Mouse (Mus musculus) erythroblast, adult 5-6 weeks (primary cell): ENCODE results near the gene Ago4. TPM values are rescaled to one million over a fixed set of nuclear protein-coding genes. Genes with fewer than 3 reads are reported as not detected.

Experiments used
- total RNA-seq, 2 experiments: library from RNA; stranded (forward) in 1 of 2; stranded (reverse) in 1 of 2; fragments of 150-400 nt in 1 of 2; fragments of 200-764, 138-1000 nt in 1 of 2; gene quantifications; 2 replicates each; pipeline versions ENCODE4 v1.2.3 to v1.2.4; 2015 to 2017; ENCODE audit warnings: low replicate concordance in 2 of 2

Gene Ago4
- total RNA-seq, 2 experiments from 2014 or later, result 0.77 to 1.1 TPM

Other genes starting within 250 kb of the Ago4 start
- not detected in 2 replicates for gene Col8a2, start 246.7 kb downstream of the Ago4 start, total RNA-seq (2015; ENCODE audit: low replicate concordance)
- not detected in 2 replicates for gene Col8a2, start 246.7 kb downstream of the Ago4 start, total RNA-seq (2017; ENCODE audit: low replicate concordance)
- gene Adprhl2, start 211.8 kb downstream of the Ago4 start, total RNA-seq (2015; ENCODE audit: low replicate concordance), result 0.77 and 2.1 TPM in 2 replicates
- gene Adprhl2, start 211.8 kb downstream of the Ago4 start, total RNA-seq (2017; ENCODE audit: low replicate concordance), result 4.3 and 4.6 TPM in 2 replicates
- not detected in 2 replicates for gene Tekt2, start 207.8 kb downstream of the Ago4 start, total RNA-seq (2015; ENCODE audit: low replicate concordance)
- not detected in 2 replicates for gene Tekt2, start 207.8 kb downstream of the Ago4 start, total RNA-seq (2017; ENCODE audit: low replicate concordance)
- gene Ago3, start 103.9 kb downstream of the Ago4 start, total RNA-seq (2015; ENCODE audit: low replicate concordance), result 1.5 and 20.0 TPM in 2 replicates
- 0.77 and 1.5 TPM in 2 replicates for gene Ago3, start 103.9 kb downstream of the Ago4 start, total RNA-seq (2017; ENCODE audit: low replicate concordance)
- 4.8 and 5.2 TPM in 2 replicates for gene Ago1, start 64.9 kb downstream of the Ago4 start, total RNA-seq (2015; ENCODE audit: low replicate concordance)
- 2.8 and 3.7 TPM in 2 replicates for gene Ago1, start 64.9 kb downstream of the Ago4 start, total RNA-seq (2017; ENCODE audit: low replicate concordance)
- 24.4 and 29.5 TPM in 2 replicates for gene Clspn, start 23.5 kb upstream of the Ago4 start, total RNA-seq (2015; ENCODE audit: low replicate concordance)
- 121 and 203 TPM in 2 replicates for gene Clspn, start 23.5 kb upstream of the Ago4 start, total RNA-seq (2017; ENCODE audit: low replicate concordance)
- 1.2 TPM in 1 of 2 replicates, not detected in the other for gene 5730409E04Rik, start 76.3 kb upstream of the Ago4 start, total RNA-seq (2015; ENCODE audit: low replicate concordance)
- gene 5730409E04Rik, start 76.3 kb upstream of the Ago4 start, total RNA-seq (2017; ENCODE audit: low replicate concordance), result 0.09 TPM in 1 of 2 replicates, not detected in the other
- gene Psmb2, start 144.2 kb upstream of the Ago4 start, total RNA-seq (2015; ENCODE audit: low replicate concordance), result 54.5 and 89.0 TPM in 2 replicates
- 14.4 and 30.6 TPM in 2 replicates for gene Psmb2, start 144.2 kb upstream of the Ago4 start, total RNA-seq (2017; ENCODE audit: low replicate concordance)
- not detected in 2 replicates for gene Tfap2e, start 202.8 kb upstream of the Ago4 start, total RNA-seq (2015; ENCODE audit: low replicate concordance)
- not detected in 2 replicates for gene Tfap2e, start 202.8 kb upstream of the Ago4 start, total RNA-seq (2017; ENCODE audit: low replicate concordance)
- gene Ncdn, start 220.0 kb upstream of the Ago4 start, total RNA-seq (2015; ENCODE audit: low replicate concordance), result 0.96 and 1.7 TPM in 2 replicates
- 0.98 and 2.7 TPM in 2 replicates for gene Ncdn, start 220.0 kb upstream of the Ago4 start, total RNA-seq (2017; ENCODE audit: low replicate concordance)
- gene AU040320, start 220.1 kb upstream of the Ago4 start, total RNA-seq (2015; ENCODE audit: low replicate concordance), result 2.7 and 11.1 TPM in 2 replicates
- gene AU040320, start 220.1 kb upstream of the Ago4 start, total RNA-seq (2017; ENCODE audit: low replicate concordance), result 5.4 and 9.2 TPM in 2 replicates